Mouse (Mus musculus) olfactory bulb, adult 2 months (tissue): ENCODE data around the gene Gm12248.

Experiments used
- CTCF ChIP-seq: fragments of 200-500 bp; IDR thresholded peaks from 2 replicates; pipeline ENCODE4 v1.5.1; 2012; ENCODE audit warnings: low read depth, mild to moderate bottlenecking, low read length, moderate library complexity; ENCODE audit not compliant: insufficient read depth
- POLR2A ChIP-seq: fragments of 200-500 bp; IDR thresholded peaks from 2 replicates; pipeline ENCODE4 v1.6.1; 2012; ENCODE audit warnings: mild to moderate bottlenecking, low read depth, low read length, moderate library complexity; ENCODE audit not compliant: insufficient read depth

GRCm38 (mm10) chr11:58097621-58098365 is 4.9 kb upstream of the Gm12248 start:
- TF ChIP-seq POLR2A, result no peak
- no peak for TF ChIP-seq CTCF
